Mouse (Mus musculus) midbrain, embryonic 15.5 days (tissue): ENCODE data around the gene Tnks2. TPM values are rescaled to one million over a fixed set of nuclear protein-coding genes. Genes with fewer than 3 reads are reported as not detected.
A peak's percentile ranks its signal among the peaks of the same experiment; 100 is the strongest.

Experiments used
- ATAC-seq: fragments of 200-750 bp; cut with Nextera tagmentation; replicated peaks from 2 replicates; pipeline ENCODE4 v1.8.0; 2017; ENCODE audit warnings: moderate TSS enrichment
- H3K27ac ChIP-seq: fragments of 300-500 bp; sonication (generic); 2 replicates; pipeline ENCODE4 v1.5.1; 2015; ENCODE audit warnings: mild to moderate bottlenecking, inconsistent platforms
- H3K27me3 ChIP-seq: fragments of 300-500 bp; sonication (generic); replicated peaks from 2 replicates; pipeline ENCODE4 v1.6.1; 2015; ENCODE audit warnings: inconsistent platforms
- H3K36me3 ChIP-seq: fragments of 300-500 bp; sonication (generic); replicated peaks from 2 replicates; pipeline ENCODE4 v1.6.1; 2015; ENCODE audit warnings: inconsistent platforms
- H3K4me1 ChIP-seq: fragments of 300-500 bp; sonication (generic); 2 replicates; pipeline ENCODE4 v1.6.1; 2015; ENCODE audit warnings: inconsistent platforms
- H3K4me2 ChIP-seq: fragments of 300-500 bp; sonication (generic); 2 replicates; pipeline ENCODE4 v1.6.1; 2015; ENCODE audit warnings: inconsistent platforms, mild to moderate bottlenecking, moderate library complexity
- H3K4me3 ChIP-seq: fragments of 300-500 bp; sonication (generic); 2 replicates; pipeline ENCODE4 v1.5.1; 2015; ENCODE audit warnings: mild to moderate bottlenecking, inconsistent platforms
- H3K9ac ChIP-seq: fragments of 300-500 bp; sonication (generic); 2 replicates; pipeline ENCODE4 v1.6.1; 2015; ENCODE audit warnings: mild to moderate bottlenecking, inconsistent platforms
- H3K9me3 ChIP-seq: fragments of 300-500 bp; sonication (generic); 2 replicates; pipeline ENCODE4 v1.6.1; 2016; ENCODE audit warnings: inconsistent platforms
- WGBS: fragments of 180-500 bp; shearing (Covaris S2); methylation state at CpG from one replicate; pipeline ENCODE4 v1.1.7; 2015; ENCODE audit warnings: mixed read lengths; 5-methylcytosine and 5-hydroxymethylcytosine counted together
- polyA plus RNA-seq: library from polyadenylated mRNA; unstranded; fragments of >200 nt; fragmentation: Nextera tagmentation; extraction: Ambion mirVana; gene quantifications from 2 replicates; pipeline ENCODE4 v1.2.1, GENCODE M21; 2015

The Tnks2 gene
- polyA plus RNA-seq, 1 experiment from 2014 or later = 51.2 TPM

GRCm38 (mm10) chr19:36874651-36875050 lies 40.6 kb downstream of the Tnks2 start:
- H3K4me2 ChIP-seq = no peak overlapping the region
- H3K4me1 ChIP-seq = no peaks in the 10 kb centered on the region
- H3K27ac ChIP-seq = no peak overlapping the region
- no peaks in the 10 kb centered on the region for H3K27me3 ChIP-seq
- H3K9ac ChIP-seq = no peak overlapping the region
- peaks cover 55% of the 10 kb centered on the region for H3K36me3 ChIP-seq
- no peaks in the 10 kb centered on the region for H3K9me3 ChIP-seq
- 72% methylated on average over 2 of the region's 2 CpGs for WGBS
- ATAC-seq = no peak
- no peak overlapping the region for H3K4me3 ChIP-seq

GRCm38 (mm10) chr19:36877329-36877728 lies 43.3 kb downstream of the Tnks2 start:
- Histone ChIP-seq H3K36me3 (peaks cover 67% of the 10 kb centered on the region), H3K27ac (no peak overlapping the region)

DNA sequence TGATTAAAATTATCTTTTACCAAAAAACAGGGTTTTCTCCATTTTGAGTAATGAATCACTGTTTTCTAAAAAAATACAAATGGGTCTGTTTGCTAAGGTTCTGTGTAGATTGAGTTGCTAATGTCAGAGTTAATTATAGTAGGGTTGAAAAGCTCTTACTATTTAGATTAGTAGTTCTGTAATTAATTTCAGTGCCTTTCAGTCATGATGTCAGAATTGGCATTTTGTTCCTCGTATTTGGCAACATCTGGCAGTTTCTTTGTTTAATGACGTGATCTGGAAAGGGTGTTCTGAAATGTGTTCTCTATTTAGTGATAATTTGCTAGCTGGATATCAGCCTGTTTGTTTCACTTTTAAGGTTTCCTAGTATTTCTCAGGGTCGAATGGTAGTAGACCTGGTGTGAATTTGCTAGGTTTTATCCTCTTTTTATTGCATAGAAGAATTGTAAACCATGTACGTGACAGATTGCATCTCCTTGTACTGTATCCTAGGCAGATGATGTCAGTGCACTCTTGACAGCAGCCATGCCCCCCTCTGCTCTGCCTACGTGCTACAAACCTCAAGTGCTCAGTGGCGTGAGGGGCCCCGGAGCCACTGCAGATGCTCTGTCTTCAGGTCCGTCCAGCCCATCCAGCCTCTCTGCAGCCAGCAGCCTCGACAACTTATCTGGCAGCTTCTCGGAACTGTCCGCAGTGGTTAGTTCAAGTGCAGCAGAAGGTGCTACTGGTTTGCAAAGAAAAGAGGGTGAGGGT lies 44.9 kb downstream of the Tnks2 start:
- H3K9me3 ChIP-seq = no peaks in the 10 kb centered on the region
- no peak overlapping the region for H3K27ac ChIP-seq
- ATAC-seq = no peak
- no peaks in the 10 kb centered on the region for H3K4me1 ChIP-seq
- no peak overlapping the region for H3K4me2 ChIP-seq
- 79% methylated on average over 11 of the region's 11 CpGs for WGBS
- no peak overlapping the region for H3K4me3 ChIP-seq
- H3K36me3 ChIP-seq = peaks cover 61% of the 10 kb centered on the region
- H3K27me3 ChIP-seq = no peaks in the 10 kb centered on the region
- no peak overlapping the region for H3K9ac ChIP-seq

More at GRCm38 (mm10) chr19:36877329-36877728, 43.3 kb downstream of the Tnks2 start:
- Histone ChIP-seq H3K27me3 (no peaks in the 10 kb centered on the region), H3K4me2 (no peak overlapping the region), H3K9me3 (no peaks in the 10 kb centered on the region), H3K9ac (no peak overlapping the region), H3K4me3 (no peak overlapping the region), H3K4me1 (no peaks in the 10 kb centered on the region)
- ATAC-seq = no peak

- no peak overlapping the region for H3K4me3 ChIP-seq
- H3K9me3 ChIP-seq = no peaks in the 10 kb centered on the region
- 76% methylated on average over 6 of the region's 6 CpGs for WGBS
- no peak overlapping the region for H3K27ac ChIP-seq
- H3K36me3 ChIP-seq = peaks cover 60% of the 10 kb centered on the region
- no peak overlapping the region for H3K9ac ChIP-seq
- H3K27me3 ChIP-seq = no peaks in the 10 kb centered on the region
- H3K4me2 ChIP-seq = no peak overlapping the region
- no peaks in the 10 kb centered on the region for H3K4me1 ChIP-seq
- ATAC-seq = no peak
Measured at GRCm38 (mm10) chr19:36883119-36883518, 49.1 kb downstream of the Tnks2 start.

DNA sequence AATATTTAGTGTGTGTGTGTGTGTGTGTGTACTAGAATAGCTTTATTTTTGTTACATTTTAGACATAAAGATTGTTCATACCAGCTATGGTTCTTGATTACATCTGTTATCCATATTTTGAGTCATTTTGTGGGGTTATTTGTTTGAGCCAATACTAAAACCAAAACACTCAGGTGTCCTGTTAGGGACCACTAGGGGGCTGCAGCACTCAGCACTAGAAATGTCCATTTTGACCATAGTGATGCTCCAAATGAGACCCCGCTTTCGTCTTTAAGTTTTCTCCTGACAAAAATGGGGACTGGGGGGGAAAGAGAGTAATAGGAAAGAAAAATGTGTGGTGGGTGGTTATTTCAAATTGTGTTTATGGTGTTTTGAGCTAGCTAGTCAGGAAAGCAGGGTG lies 52.3 kb downstream of the Tnks2 start:
- Histone ChIP-seq H3K36me3 (peaks cover 62% of the 10 kb centered on the region), H3K4me3 (no peak overlapping the region), H3K27ac (no peak overlapping the region), H3K9me3 (no peaks in the 10 kb centered on the region), H3K4me2 (no peak overlapping the region), H3K4me1 (no peaks in the 10 kb centered on the region), H3K9ac (no peak overlapping the region), H3K27me3 (no peaks in the 10 kb centered on the region)
- no peak for ATAC-seq
- 78% methylated on average over 2 of the region's 2 CpGs for WGBS

DNA sequence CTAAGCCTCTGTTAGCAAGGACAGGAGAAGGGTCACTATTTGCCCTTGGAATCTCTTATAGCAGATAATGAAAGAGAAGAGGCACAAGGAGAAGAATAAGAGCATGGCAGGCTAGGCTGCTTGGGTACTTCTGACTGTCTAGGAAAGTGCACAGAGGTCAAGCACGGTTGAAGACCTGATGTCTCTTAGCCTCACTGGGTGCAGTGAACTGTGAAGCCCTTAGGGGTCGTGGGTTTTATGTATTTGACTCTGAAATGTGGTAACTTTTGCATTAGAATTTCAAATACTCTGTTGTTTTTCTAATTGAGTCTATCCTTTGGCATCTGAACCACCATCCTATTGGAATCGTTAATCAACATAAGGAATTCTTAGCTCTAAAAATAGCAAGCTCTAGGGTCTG lies 53.7 kb downstream of the Tnks2 start:
- peaks cover 57% of the 10 kb centered on the region for H3K36me3 ChIP-seq
- no peak overlapping the region for H3K4me3 ChIP-seq
- no peaks in the 10 kb centered on the region for H3K9me3 ChIP-seq
- H3K9ac ChIP-seq = no peak overlapping the region
- no peak for ATAC-seq
- H3K27ac ChIP-seq = no peak overlapping the region
- 50% methylated on average over 3 of the region's 3 CpGs for WGBS
- no peaks in the 10 kb centered on the region for H3K4me1 ChIP-seq
- H3K4me2 ChIP-seq = no peak overlapping the region
- no peaks in the 10 kb centered on the region for H3K27me3 ChIP-seq

DNA sequence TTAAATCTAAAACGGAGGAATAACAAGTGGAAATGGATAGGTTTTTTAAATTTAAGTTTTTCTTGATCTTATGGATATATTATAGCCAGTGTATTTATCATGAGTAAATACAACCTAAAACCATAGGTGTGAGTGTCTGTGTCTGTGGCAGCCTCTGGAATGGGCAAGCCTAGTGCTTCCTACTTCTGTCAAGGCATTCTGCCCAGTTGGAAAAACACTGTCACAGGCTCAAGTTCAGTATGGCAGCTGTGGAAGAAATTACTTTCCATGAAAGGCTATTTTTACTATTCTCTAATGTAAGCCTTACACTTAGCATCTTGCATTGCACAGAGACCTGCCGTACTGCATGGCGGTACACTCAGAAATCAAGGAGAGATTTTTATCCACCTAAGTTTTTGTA lies 57.7 kb downstream of the Tnks2 start:
- Histone ChIP-seq H3K36me3 (peaks cover 53% of the 10 kb centered on the region), H3K27ac (no peak overlapping the region), H3K9me3 (no peaks in the 10 kb centered on the region), H3K4me1 (peaks cover 7% of the 10 kb centered on the region), H3K9ac (no peak overlapping the region), H3K4me2 (no peak overlapping the region), H3K4me3 (no peak overlapping the region), H3K27me3 (no peaks in the 10 kb centered on the region)
- ATAC-seq = no peak
- 98% methylated on average over 3 of the region's 3 CpGs for WGBS

GRCm38 (mm10) chr19:36896791-36897569 lies 62.9 kb downstream of the Tnks2 start:
- Histone ChIP-seq H3K4me3 (no peak overlapping the region), H3K9me3 (no peaks in the 10 kb centered on the region), H3K9ac (no peak overlapping the region; the same call in 1 of the 2 replicates), H3K4me2 (no peak overlapping the region), H3K27ac (peak overlapping the region; percentile 75), H3K27me3 (no peaks in the 10 kb centered on the region), H3K36me3 (peaks cover 18% of the 10 kb centered on the region; the same call in 1 of the 2 replicates), H3K4me1 (peaks cover 12% of the 10 kb centered on the region)
- WGBS = 5% methylated on average over 10 of the region's 10 CpGs
- ATAC-seq = peak; percentile 79

GRCm38 (mm10) chr19:36897778-36898177 lies 63.7 kb downstream of the Tnks2 start:
- Histone ChIP-seq H3K4me1 (peaks cover 12% of the 10 kb centered on the region), H3K36me3 (peaks cover 17% of the 10 kb centered on the region; the same call in 1 of the 2 replicates), H3K4me2 (no peak overlapping the region), H3K9me3 (no peaks in the 10 kb centered on the region), H3K4me3 (no peak overlapping the region), H3K27me3 (no peaks in the 10 kb centered on the region), H3K9ac (no peak overlapping the region), H3K27ac (no peak overlapping the region; the same call in 1 of the 2 replicates)
- WGBS = 44% methylated on average over 9 of the region's 9 CpGs
- ATAC-seq = peak; percentile 10; the same call in 1 of the 2 replicates

DNA sequence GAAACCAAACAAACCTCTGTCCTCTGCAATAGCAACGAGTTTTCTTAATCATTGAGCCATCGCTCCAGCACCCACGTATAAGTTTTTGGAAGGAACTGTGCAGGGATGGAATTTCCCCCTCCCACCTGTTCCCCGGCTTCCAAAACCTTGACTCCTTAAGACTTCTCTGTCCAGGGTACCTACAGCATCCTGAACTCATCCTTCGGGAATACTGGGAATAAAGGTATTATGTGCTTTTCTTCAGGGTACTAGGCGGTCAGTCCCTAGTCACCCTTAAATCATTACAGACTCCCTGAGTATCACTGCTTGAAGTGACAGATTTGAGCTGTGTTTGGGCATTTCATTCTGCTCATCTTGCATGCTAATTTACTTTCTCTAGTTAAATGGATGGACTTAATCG lies 69.3 kb downstream of the Tnks2 start:
- H3K9me3 ChIP-seq = no peaks in the 10 kb centered on the region
- H3K4me3 ChIP-seq = peak overlapping the region; percentile 42
- H3K36me3 ChIP-seq = no peaks in the 10 kb centered on the region
- ATAC-seq = peak; percentile 51; the same call in 1 of the 2 replicates
- WGBS = 25% methylated on average over 7 of the region's 7 CpGs
- H3K4me1 ChIP-seq = peaks cover 9% of the 10 kb centered on the region
- H3K9ac ChIP-seq = 0 out of 2 replicates have a peak overlapping the region, but pooled peaks have one; percentile 58
- H3K27me3 ChIP-seq = no peaks in the 10 kb centered on the region
- peak overlapping the region; percentile 79 for H3K27ac ChIP-seq
- H3K4me2 ChIP-seq = peak overlapping the region; percentile 57

DNA sequence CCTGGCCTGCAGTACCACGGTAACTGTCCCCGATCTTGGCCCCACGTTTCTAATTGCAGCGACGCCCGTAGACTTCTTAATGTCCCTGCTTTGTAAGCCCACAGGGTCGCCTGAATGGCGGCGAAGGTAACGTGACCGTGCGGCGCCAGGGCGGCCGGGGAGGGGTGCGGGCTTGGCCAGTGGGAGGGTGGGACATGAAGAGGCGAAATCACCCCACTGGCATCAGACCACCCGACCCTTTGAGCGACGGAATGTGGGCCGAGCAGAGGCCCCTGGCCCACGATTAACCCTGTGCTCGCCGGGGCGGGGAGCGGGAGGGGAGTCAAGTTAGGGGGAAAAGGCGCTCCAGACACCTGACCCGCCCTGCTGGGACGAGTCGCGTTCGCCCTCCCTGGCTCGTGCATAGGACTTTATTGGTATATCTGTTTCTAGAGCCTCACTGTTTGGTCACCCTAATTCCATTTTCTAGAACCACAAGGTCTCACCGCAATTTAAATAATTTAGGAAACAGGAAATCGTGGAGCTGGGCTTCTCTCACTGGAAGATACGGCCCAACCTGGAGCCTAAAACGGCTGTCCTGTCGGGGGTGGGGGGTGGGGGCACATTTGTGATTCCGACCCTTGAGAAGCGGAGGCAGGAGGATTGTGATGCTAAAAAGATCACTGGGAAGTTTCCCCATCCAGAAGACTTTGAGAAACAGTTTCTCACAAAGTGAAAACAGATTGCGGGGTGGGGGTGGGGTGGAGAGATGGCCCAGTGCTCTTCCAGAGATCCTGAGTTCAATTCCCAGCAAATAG lies 70.4 kb downstream of the Tnks2 start:
- WGBS = under 1% methylated on average over 41 of the region's 41 CpGs
- Histone ChIP-seq H3K36me3 (no peaks in the 10 kb centered on the region), H3K4me1 (peaks cover 9% of the 10 kb centered on the region), H3K4me2 (peak overlapping the region; percentile 57), H3K4me3 (peak overlapping the region; percentile 42), H3K27me3 (no peaks in the 10 kb centered on the region), H3K27ac (peak overlapping the region; percentile 79), H3K9ac (peak overlapping the region; percentile 58), H3K9me3 (no peaks in the 10 kb centered on the region)
- peak; percentile 92 for ATAC-seq

DNA sequence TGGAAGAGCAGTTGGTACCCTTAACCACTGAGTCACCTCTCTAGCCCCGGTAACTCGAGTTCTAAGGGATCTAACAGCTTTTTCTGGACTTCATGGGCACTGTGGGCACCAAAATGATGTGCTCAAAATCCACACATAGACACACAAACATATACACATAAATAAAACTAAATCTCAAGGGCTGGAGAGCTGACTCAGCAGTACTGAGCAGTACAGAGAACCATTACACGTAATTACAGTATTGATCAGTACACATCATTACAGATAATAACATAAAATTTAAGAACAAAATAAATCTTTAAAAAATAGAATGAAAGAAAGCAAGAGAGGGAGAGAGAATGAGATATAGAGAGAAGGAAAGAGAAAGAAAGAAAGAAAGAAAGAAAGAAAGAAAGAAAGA lies 75.1 kb downstream of the Tnks2 start:
- no peaks in the 10 kb centered on the region for H3K27me3 ChIP-seq
- H3K9ac ChIP-seq = no peak overlapping the region
- H3K4me3 ChIP-seq = no peak overlapping the region
- WGBS = 87% methylated on average over 3 of the region's 3 CpGs
- no peak overlapping the region for H3K4me2 ChIP-seq
- H3K36me3 ChIP-seq = no peaks in the 10 kb centered on the region
- H3K27ac ChIP-seq = no peak overlapping the region
- no peaks in the 10 kb centered on the region for H3K9me3 ChIP-seq
- peaks cover 10% of the 10 kb centered on the region for H3K4me1 ChIP-seq
- no peak for ATAC-seq
